Mouse (Mus musculus) layer of hippocampus, adult 2 months (tissue): ENCODE measurements at regions not wholly inside any gene's neighbourhood (a gene's known extent, or its start where the extent isn't known, plus 50 kb on each side); places are given as distances from the start of the nearest gene placed in this dataset.

Source experiments
- DNase-seq, 2 experiments: peaks; one replicate each; pipeline ENCODE4 v3.0.0; 2022; ENCODE audit warnings: low spot score in 2 of 2
- H3K27ac ChIP-seq: fragments of 200-600 bp; 2 replicates; pipeline ENCODE4 v1.8.1; 2022
- H3K4me3 ChIP-seq: fragments of 200-600 bp; 2 replicates; pipeline ENCODE4 v1.8.1; 2022; ENCODE audit warnings: mild to moderate bottlenecking
- CTCF ChIP-seq: fragments of 200-600 bp; conservative IDR thresholded peaks from 2 replicates; pipeline ENCODE4 v1.8.1; 2022; ENCODE audit warnings: antibody characterized with exemption, mild to moderate bottlenecking, moderate library complexity

DNA sequence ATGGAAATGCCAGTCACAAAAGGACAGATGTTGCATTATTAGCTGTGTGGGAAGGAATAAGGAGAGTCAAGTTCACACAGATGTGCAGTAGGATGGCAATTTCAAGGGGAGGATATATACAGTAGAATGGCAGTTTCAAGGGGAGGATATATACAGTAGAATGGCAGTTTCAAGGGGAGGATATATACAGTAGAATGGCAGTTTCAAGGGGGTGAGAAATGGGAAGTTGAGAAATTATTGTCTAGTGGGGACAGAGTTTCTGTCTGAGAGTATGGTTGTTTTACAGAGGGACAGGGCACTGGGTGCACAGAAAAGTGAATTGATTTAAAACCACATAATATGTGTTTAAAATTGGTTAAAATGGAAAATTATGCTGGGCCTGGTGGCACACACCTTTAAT lies 54.8 kb upstream of the Scel start:
- DNase-seq = no peak
- Histone ChIP-seq H3K27ac (no peak overlapping the region), H3K4me3 (no peak overlapping the region)
- TF ChIP-seq CTCF = no peak

DNA sequence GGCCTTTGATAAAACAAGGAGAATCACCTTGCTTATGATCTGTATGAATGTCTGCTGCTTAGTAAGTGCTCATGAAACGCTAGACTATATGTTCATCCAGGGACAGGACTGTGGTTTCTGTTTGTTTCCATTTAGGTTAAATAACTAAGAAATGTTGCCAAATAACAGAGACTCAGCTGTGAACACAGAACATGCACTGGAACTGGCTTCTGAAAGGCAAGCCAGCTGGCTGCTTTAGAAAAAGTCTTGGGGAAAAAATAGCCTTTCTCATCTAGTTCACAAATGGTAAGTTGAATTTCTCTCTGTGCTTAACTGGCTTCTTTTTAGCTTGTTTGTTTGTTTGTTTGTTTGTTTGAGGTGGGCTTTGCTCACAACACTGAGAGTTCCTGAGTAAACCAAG lies 57.0 kb upstream of the Scel start:
- no peak overlapping the region for H3K4me3 ChIP-seq
- TF ChIP-seq CTCF = no peak
- peak overlapping the region; percentile 75 for H3K27ac ChIP-seq
- peak in 1 of 2 experiments; percentile 30 for DNase-seq

DNA sequence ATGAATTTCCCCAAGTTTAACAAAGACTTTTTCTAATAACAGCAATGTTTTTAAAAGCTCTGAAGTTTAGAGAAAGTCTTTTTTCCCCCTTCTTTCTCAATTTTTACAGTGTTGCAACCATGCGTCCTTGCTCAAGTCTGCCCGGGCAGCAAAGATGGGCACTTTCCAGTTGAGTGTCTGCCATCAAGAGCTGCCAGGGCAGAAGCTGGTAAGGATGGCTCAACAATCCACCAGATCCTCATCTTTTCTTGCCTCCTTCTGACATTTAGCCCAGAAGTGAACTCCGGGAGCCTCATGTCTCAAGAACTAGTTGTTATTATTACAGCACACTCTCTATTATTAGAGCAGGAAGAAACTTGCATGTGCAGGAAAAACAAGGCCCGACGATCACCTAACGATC lies 62.4 kb upstream of the Scel start:
- Histone ChIP-seq H3K27ac (no peak overlapping the region), H3K4me3 (no peak overlapping the region)
- DNase-seq = no peak
- TF ChIP-seq CTCF = no peak

GRCm38 (mm10) chr14:103449447-103449846 lies 63.7 kb upstream of the Scel start:
- Histone ChIP-seq H3K4me3 (no peak overlapping the region), H3K27ac (peak overlapping the region; percentile 46; the same call in 1 of the 2 replicates)
- DNase-seq = no peak
- TF ChIP-seq CTCF = no peak

DNA sequence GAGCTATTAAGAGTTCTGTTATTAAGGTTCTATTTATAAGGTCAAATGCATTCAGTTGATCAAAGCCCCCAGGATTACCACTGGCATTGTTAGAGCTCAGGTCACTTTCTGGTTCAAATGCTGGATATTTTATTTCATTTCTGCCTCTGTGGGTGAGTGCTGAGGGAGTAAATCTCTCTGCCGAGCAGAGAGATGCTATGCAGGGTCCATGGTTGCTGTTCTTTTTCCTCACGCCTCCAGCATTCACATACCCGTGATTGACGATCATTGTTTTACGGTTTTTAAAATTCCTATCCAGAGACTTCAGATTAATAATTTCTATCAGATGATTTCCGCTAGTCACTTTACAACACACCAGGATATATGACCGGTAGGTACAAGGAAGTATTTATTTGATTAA lies 64.1 kb upstream of the Scel start:
- H3K4me3 ChIP-seq = no peak overlapping the region
- peak overlapping the region; percentile 46; the same call in 1 of the 2 replicates for H3K27ac ChIP-seq
- TF ChIP-seq CTCF = no peak
- DNase-seq = no peak

- no peak for TF ChIP-seq CTCF
- peak; percentile 44 to 47 for DNase-seq
- Histone ChIP-seq H3K4me3 (no peak overlapping the region), H3K27ac (peak overlapping the region; percentile 64; the same call in 1 of the 2 replicates)
These were observed 66.5 kb upstream of the Scel start for GRCm38 (mm10) chr14:103446671-103447070.

DNA sequence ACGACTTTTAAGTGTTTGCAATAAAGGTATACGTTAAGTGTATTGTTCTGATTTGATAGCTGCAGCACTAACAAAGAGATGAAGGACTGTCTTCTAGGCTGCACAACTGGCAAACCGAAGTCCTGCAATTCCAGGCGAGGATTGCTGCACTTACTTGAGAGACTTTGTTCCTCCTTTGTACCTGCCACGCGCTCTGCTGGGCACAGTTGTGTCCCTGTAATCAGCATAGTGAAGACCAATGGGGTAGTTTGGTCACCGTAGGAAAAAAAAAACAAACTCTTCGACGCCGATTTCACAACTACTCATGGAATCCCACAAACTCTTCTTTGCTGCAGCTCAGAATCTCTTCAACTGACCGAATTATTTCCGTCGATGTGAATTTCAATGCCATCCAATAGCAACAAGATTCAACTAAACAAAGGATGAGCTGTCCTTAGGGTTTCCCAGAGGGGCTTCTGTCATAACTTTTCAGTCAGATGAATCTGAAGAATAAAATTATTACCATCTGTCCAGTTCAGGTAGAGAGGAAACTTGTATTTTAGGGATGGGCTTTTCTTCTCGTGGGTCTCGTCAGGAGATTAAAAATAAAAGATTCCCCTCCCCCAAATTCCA lies 71.6 kb upstream of the Scel start:
- Histone ChIP-seq H3K27ac (no peak overlapping the region), H3K4me3 (no peak overlapping the region)
- no peak for DNase-seq
- TF ChIP-seq CTCF = no peak

DNA sequence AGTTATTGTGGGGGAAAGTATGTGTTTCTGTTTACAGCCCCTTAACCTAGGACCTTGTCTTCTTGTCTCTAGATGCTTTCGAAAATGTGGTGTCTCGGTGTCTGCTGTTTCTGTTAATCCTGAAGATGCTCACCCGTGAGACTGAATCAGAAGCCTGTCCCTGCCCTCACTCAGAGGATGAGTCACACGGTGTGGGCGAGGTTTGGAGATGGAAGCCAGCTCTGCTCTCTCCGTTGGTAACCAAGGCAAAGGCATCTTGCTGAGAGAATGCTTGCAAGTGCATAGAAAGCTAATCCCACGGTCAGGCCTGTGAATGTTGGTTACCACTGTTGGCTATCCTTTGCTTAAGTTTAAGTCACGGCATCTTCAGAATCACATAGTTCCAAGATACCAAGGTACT lies 72.9 kb upstream of the Scel start:
- TF ChIP-seq CTCF = no peak
- Histone ChIP-seq H3K4me3 (no peak overlapping the region), H3K27ac (peak overlapping the region; percentile 77)
- DNase-seq = peak; percentile 66 to 72

DNA sequence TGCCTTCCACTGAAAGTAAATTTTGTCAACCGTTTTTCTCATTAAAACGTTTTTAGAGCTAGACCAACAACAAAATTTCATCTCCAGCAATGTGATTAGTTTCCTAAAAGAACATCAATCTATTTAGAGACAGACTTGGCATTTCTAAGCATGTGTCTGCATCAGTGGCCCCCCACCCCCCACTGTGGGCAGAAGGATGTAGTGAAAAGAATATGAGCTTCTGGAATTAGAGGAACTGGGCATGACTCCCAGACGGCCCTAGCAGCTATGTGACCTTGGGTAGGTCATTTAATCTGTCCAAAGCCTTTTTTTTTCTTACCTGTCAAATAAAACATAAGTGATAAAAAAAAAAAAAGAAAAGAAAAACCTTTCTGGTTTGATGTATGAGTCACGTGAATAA lies 78.9 kb upstream of the Scel start:
- TF ChIP-seq CTCF = no peak
- H3K27ac ChIP-seq = peak overlapping the region; percentile 69
- H3K4me3 ChIP-seq = no peak overlapping the region
- no peak for DNase-seq

- Histone ChIP-seq H3K4me3 (no peak overlapping the region), H3K27ac (peak overlapping the region; percentile 69)
- no peak for TF ChIP-seq CTCF
- no peak for DNase-seq
These were observed 80.0 kb upstream of the Scel start for GRCm38 (mm10) chr14:103433106-103433505.

DNA sequence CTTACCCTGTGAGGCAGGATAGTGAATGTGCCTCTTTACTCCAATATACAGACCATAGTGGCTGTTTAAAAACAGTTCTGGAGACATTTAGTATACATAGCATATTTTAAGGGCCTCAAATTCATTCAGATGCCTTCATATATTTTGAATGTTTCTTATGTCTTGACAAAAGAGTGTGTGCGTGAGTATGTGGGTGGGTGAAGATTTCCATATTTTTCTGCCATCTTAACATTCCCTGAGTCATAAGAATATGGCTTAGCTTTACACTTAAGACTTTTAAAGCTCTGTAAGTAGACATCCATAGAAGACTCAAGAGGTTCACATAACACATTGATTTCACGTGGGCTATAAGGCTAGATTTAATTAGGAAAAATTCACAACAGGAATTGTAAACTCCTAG lies 81.3 kb upstream of the Mycbp2 start:
- Histone ChIP-seq H3K4me3 (no peak overlapping the region), H3K27ac (no peak overlapping the region)
- DNase-seq = no peak
- no peak for TF ChIP-seq CTCF

- DNase-seq = no peak
- H3K4me3 ChIP-seq = peak overlapping the region; percentile 8; the same call in 1 of the 2 replicates
- no peak overlapping the region for H3K27ac ChIP-seq
- TF ChIP-seq CTCF = no peak
These were observed 74.8 kb upstream of the Mycbp2 start for GRCm38 (mm10) chr14:103421305-103421822.

DNA sequence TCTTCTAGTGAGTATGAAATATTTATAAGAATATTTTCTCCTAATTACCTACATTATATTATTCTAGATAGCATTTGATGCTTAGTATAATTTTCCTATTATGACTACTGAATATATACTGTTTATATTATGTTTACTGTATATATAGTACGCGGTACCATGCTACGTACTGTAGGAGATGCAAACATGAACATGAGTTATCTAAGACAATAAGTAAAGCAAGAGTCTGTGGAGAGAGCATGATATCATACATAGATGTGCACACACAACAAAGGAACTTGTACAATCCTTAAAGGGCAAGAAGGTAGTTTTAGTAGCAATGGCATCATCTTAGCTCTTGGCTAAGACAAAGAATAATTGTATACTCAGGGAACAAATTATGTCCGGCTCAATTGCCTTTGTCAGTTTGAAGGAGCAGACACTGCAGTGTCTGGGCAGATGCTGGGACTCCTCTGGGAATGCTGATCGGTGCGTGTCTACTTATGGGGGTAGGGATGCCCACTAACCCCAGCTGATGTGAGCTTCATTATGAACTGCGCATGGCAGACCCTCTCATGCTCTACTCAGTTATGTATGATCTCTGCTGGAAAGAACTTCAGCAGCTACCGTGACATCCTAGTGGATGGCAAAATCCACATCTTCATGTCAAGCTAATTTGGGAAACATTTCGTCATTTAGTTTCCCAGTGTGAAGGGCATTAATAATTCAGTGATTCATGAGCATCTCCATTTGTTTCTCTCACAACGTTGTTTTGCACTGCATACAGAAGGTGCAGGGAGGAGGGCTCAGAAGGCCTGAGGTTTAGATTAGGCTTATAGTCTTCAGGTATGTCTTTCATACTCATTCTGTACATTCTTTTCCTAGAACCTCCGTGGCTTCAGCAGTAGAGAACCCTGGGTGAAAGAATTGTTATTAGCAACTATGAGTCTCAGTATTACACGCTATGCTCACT lies 70.8 kb upstream of the Mycbp2 start:
- H3K27ac ChIP-seq = no peak overlapping the region
- TF ChIP-seq CTCF = no peak
- no peak overlapping the region for H3K4me3 ChIP-seq
- no peak for DNase-seq
